Mouse (Mus musculus): Measurements from ENCODE around the gene Fgf4.
A peak's percentile ranks its signal among the peaks of the same experiment; 100 is the strongest.
"Not testable (repeated sequence)": the region's sequence is repeated elsewhere in the genome, so short reads cannot be mapped to it uniquely, and the experiment has no call there.

The Fgf4 gene

DNA sequence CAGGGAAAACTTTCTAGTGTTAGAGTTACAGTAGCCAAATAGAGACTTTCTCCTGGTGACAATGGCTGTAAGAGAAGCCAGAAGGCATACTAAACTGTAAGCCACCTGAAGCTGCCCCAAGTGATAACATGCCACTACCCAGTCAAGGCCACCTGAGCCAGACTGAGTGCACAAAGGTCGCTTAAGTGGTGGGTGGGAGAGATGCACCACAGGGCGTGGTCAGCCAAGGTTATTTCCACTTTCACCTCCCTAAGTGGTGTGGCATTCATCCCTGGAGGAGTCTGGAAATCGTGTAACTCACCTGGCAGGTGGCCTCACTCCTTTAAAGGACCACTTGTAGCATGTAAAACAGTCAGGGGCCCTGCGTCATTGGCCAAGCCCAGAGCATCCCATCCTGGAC lies 20.0 kb downstream of the Fgf4 start:
- DNase-seq (ENCODE audit: low spot score in 2 of 2): no peak

DNA sequence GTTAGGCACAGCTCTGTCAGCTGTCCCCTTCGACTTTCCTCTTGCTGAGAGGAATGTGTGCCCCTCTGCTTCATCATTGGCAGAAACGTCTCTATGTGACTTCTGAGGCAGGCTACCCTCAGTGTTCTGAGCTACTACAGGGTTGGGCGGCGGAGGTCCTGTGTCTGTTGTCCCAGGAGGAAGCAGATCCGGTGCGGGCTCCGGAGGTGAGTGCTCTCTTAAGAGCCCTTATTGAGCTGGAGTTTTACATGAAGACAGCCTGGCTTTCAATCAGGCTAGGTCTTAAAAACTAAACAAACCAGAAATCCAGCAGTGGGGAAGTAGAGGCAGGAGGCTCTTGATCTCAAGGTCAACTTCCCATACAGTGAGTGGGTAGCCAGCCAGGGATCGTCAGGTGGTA lies 20.4 kb downstream of the Fgf4 start:
- no peak for DNase-seq (ENCODE audit: low spot score in 2 of 2)

DNA sequence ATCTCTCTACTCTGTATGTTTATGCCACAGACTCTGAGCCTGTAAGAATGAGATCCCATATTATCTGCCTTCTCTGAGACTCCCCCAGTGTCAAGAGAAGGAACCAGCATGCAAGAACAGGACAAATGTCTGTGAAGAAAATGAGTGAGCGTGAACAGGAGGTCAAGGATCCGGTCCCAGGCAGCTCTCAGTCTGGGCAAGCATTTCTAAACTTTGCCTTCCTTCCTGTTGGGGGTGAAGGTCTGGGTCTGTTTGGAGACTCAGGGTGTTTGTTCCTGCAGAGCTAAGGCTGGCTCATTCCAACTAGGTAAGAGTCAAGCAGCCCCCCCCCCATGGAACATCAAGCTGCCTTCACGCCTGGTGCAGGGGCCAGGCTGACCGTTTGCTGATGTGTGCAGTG lies 25.3 kb downstream of the Fgf4 start:
- DNase-seq (ENCODE audit: low spot score in 2 of 2): no peak

- DNase-seq (ENCODE audit: low spot score in 2 of 2): no peak
Measured at GRCm38 (mm10) chr7:144873160-144873559, 26.0 kb downstream of the Fgf4 start.

DNA sequence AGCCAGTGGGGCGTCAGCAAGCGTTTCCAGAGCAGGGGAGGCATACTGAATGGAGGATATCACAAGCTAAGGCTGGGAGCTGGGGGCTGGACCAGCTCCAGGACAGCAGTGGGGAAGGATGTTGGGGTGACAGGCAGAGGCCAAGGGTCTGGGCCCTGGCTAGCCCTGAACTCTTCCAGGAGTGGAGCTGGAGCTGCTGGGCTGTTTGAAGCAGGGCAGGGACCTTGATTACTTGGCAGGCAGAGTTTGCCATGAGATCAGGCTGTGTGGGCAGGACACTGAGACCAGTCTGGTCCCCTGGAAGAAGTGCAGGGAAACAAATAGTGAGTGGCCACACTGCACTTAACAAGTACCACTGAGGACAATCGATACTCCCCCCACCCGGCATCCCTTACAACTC lies 27.1 kb downstream of the Fgf4 start:
- DNase-seq (ENCODE audit: low spot score in 2 of 2): no peak

- no peak for DNase-seq (ENCODE audit: low spot score in 2 of 2)
Measured at GRCm38 (mm10) chr7:144878401-144878800, 31.2 kb downstream of the Fgf4 start.

DNA sequence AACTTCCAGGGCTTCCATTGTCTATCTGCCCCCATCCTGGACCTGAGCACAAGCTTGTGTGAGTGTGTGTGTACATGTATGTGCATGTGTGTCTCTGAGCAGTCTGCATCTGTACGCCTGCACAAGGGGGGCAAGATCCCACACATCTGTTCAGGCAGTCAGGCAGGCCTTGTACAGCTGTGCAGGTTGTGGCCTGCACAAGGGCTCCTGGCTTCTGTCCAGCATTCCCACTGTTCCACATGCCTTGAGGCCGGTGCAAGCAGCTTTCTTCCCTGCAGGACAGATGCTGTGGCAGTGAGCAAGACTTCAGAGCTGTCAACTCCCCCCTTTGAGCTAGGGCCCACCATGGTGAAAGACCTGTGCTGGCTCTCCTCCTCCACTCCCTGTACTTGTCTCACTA lies 35.9 kb downstream of the Fgf4 start:
- no peak for DNase-seq (ENCODE audit: low spot score in 2 of 2)

- DNase-seq (ENCODE audit: low spot score in 2 of 2): no peak
Measured at GRCm38 (mm10) chr7:144887672-144888071, 40.5 kb downstream of the Fgf4 start.

- DNase-seq (ENCODE audit: low spot score in 2 of 2): no peak
Measured at GRCm38 (mm10) chr7:144888564-144889299, 41.6 kb downstream of the Fgf4 start.

GRCm38 (mm10) chr7:144890661-144891060 lies 43.5 kb downstream of the Fgf4 start:
- not testable (repeated sequence) for DNase-seq (ENCODE audit: low spot score in 2 of 2)

- no peak for DNase-seq (ENCODE audit: low spot score in 2 of 2)
Measured at GRCm38 (mm10) chr7:144891863-144892262, 44.7 kb downstream of the Fgf4 start.

DNA sequence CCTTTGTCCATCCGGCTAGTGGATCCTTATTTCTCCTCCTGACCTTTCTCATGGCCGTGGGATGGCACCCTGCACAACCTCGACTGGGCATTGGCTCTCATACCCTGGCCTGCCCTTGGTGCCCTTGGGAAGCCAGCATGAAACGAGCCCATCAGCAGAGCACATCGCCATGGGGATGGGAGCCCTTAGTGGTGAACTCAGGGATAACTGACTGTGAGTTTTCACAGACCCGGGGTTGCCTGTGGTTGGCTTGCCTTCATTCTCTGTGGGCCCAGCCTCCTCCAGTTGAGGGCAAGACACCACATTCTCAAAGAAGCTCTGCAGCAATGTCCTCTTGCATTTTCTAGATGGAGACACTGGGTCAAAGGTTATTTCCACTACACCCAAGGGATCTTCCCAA lies 45.2 kb downstream of the Fgf4 start:
- DNase-seq (ENCODE audit: low spot score in 2 of 2): no peak

DNA sequence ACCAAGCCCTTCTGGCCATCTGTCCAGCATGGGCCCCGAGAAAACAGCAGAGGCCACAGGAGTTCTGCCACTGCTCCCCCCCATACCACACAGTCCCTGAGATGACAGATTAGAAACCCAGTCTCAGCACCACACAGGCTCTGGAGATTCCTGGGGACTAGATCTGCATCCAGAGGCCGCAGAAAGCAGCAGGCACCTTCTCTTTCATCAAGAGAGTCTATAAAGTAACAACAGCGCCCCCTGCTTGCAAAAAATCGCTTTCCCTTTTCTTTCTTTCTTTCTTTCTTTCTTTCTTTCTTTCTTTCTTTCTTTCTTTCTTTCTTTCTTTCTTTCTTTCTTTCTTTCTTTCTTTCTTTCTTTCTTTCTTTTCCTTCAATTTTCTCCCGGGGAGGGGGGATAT lies 47.0 kb downstream of the Fgf4 start:
- DNase-seq (ENCODE audit: low spot score in 2 of 2): no peak

GRCm38 (mm10) chr7:144894706-144895105 lies 47.5 kb downstream of the Fgf4 start:
- DNase-seq (ENCODE audit: low spot score in 2 of 2): no peak

- DNase-seq (ENCODE audit: low spot score in 2 of 2): peak; percentile 25 to 51
Measured at GRCm38 (mm10) chr7:144895305-144896111, 48.3 kb downstream of the Fgf4 start.

DNA sequence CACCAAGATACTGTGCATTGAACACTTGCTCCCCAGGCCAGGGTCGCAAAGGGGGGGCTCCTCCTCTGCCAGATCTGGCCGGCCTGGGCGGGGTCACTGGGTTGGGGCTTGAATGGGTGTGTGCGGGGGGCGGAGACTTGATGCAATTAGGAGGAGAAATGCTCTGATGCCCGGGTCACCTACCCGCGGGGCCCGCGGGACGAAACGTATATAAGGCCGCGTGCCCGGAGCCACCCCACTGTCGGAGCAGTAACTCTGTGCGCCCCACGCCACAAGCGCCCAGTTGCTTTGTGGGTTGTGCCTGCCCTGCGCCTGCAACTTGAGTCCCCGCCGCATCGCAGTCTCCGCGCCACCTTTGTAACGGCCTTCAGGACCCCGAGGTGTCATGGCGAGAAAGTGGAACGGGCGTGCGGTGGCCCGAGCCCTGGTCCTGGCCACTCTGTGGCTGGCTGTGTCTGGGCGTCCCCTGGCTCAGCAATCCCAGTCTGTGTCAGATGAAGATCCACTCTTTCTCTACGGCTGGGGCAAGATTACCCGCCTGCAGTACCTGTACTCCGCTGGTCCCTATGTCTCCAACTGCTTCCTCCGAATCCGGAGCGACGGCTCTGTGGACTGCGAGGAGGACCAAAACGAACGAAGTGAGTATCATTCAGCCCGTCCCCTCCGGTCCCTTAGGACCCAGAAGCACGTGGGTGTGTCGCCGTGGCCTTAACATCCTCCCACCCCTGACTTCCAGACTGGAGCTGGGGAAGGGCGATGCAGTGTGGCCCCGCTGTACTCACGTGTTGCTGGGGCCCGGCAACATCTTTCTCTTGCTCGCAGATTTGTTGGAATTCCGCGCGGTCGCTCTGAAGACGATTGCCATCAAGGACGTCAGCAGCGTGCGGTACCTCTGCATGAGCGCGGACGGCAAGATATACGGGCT lies 49.4 kb downstream of the Fgf4 start, which contains the start of gene Fgf15:
Fgf15 (plus strand) TSS at position 238 of the 925 bp plus-strand sequence.
- DNase-seq (ENCODE audit: low spot score in 2 of 2): no peak

GRCm38 (mm10) chr7:144898506-144898905 lies 51.3 kb downstream of the Fgf4 start:
- no peak for DNase-seq (ENCODE audit: low spot score in 2 of 2)

DNA sequence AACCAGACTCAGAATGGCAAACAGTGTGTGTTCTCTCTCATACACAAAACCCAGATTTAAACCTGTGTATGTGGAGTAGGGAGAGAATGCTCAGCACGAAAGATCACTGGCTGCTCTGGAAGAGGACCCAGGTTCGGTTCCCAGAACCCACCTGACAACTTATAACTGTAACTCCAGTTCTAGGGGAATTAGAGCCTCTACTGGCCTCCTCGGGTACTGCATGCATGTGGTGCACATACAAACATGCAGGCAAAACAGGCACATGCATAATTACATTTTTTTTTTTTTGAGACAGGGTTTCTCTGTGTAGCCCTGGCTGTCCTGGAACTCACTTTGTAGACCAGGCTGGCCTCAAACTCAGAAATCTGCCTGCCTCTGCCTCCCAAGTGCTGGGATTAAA lies 58.3 kb downstream of the Fgf4 start:
- not testable (repeated sequence) for DNase-seq (ENCODE audit: low spot score in 2 of 2)

DNA sequence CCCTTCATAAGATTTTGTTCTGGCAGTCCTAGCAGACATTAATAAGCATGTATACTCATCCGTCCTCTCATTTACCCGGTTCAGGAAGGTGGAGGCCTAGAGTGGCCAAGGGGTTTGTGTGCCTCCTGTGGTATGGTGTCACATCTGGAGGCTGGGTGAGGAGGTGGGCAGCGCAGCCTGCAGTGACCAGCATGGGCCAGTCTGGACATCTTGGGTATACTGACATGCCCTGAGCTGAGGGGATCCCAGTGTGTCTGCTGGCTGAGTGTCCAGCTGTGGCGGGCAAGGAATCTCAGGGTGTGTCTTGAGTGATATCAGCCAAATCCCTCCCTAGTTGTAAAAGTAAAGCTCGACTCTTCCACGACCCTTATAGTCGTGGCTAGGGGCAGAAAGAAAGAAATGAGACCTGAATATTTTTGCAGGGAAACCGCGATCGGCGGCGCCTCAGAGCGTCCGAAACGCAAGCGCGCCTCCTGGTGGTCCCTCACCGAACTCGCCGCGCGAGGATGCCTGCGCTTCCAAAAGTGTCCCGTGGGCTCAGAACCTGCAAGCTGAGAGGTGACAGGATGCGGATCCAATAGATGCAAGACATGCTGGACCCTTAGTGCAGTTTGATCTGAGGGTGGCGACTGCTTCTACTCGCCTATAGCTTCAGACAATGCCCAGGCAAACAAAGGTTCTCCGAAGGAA lies 59.7 kb downstream of the Fgf4 start:
- peak; percentile 26 to 58 for DNase-seq (ENCODE audit: low spot score in 2 of 2)

GRCm38 (mm10) chr7:144907793-144908192 lies 60.6 kb downstream of the Fgf4 start:
- no peak for DNase-seq (ENCODE audit: low spot score in 2 of 2)

- no peak for DNase-seq (ENCODE audit: low spot score in 2 of 2)
Measured at GRCm38 (mm10) chr7:144908705-144909104, 61.5 kb downstream of the Fgf4 start.

Measured in natural killer cell, adult 2 months (primary cell).